Mouse (Mus musculus): ENCODE measurements around the gene Nudt2.

Nudt2 gene

GRCm38 (mm10) chr4:41520641-41521040, 55.7 kb downstream of the Nudt2 start:
- no peak for DNase-seq (ENCODE audit: low spot score)

DNA sequence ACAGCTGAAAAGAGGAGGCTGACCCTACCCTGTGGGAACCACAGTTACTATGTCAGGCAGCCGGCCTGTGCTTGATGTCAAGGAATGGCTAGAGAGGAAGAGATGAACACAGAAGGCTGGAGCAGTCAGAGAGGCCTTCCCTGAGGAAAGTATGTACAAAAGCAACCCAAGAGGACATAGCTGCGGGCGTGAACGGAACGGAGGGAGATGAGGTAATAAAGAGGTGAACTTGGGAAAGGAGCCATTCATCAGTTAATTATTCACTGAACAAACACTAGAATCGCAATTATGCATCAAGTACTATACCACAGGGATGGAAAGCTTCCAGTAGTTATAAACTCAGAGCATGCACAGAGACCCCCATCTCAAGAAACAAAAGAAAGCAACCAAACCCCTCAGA, 57.2 kb downstream of the Nudt2 start:
- no peak for DNase-seq (ENCODE audit: low spot score)

DNA sequence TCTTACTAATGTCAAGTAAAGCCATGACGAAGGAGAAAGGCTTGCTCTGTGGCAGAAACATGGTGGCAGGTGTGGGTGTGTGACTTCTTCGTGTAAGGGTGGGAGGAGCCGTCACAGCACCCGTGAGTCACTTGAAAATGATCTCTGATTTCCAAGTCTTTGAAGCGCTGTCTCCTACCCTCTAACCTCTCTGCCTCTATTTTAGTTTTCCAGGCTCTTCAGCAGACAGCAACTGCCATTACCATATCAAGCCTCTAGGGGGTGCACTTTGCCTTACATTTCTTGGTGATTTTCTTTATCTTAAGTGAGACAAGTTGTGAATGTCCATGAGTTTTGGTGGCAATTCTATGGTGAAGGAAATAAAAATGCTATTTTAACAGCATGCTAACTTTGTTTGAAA, 57.8 kb downstream of the Nudt2 start:
- no peak for DNase-seq (ENCODE audit: low spot score)

GRCm38 (mm10) chr4:41523839-41524238, 58.9 kb downstream of the Nudt2 start:
- DNase-seq (ENCODE audit: low spot score): no peak

- DNase-seq (ENCODE audit: low spot score): no peak
Observed at GRCm38 (mm10) chr4:41524829-41525228, 59.9 kb downstream of the Nudt2 start.

GRCm38 (mm10) chr4:41526553-41526952, 61.6 kb downstream of the Nudt2 start:
- no peak for DNase-seq (ENCODE audit: low spot score)

- DNase-seq (ENCODE audit: low spot score): no peak
Observed at GRCm38 (mm10) chr4:41527076-41527475, 62.1 kb downstream of the Nudt2 start.

GRCm38 (mm10) chr4:41527996-41528395, 63.0 kb downstream of the Nudt2 start:
- no peak for DNase-seq (ENCODE audit: low spot score)
